Mouse (Mus musculus) Patski (cell line): ENCODE measurements at regions not wholly inside any gene's neighbourhood (a gene's known extent, or its start where the extent isn't known, plus 50 kb on each side); places are given as distances from the start of the nearest gene placed in this dataset.
"Not testable (repeated sequence)": the region's sequence is repeated elsewhere in the genome, so short reads cannot be mapped to it uniquely, and the experiment has no call there.

ENCODE experiments used
- ATAC-seq: fragments of 100-300 bp; one replicate; pipeline ENCODE4 v1.8.0; 2021
- CTCF ChIA-PET: fragments of 350-600 bp; sonication (Branson Sonifier 250); formaldehyde crosslinking; loops from one replicate; lab custom pipeline; 2022; ENCODE audit warnings: inconsistent platforms; lab: Charles Lee
- POLR2A ChIA-PET: fragments of 350-600 bp; sonication (Branson Sonifier 250); formaldehyde crosslinking; loops from one replicate; lab custom pipeline; 2022; ENCODE audit warnings: antibody characterized with exemption, inconsistent platforms; lab: Charles Lee
- DNase-seq: peaks from one replicate; pipeline ENCODE4 v3.0.0-alpha.2; 2011; ENCODE audit warnings: low read depth, low spot score
- H3K27me3 ChIP-seq: fragments of 371-371 bp; one replicate; pipeline ENCODE4 v1.5.1; 2021
- CTCF ChIP-seq: fragments of 100-300 bp; IDR thresholded peaks from one replicate; pipeline ENCODE4 v1.5.1; 2021
- in situ Hi-C: fragments of 300-500 bp; cut with MboI; formaldehyde crosslinking; loops from 3 replicates; pipeline ENCODE4 v1.11.1; 2018; ENCODE audit warnings: low pct_unique_long_range_greater_than_20kb, mixed read lengths

- CTCF ChIA-PET, result no interaction called here
- TF ChIP-seq CTCF, result no peak
- in situ Hi-C loops, result no loop called here
- peaks cover 44% of the 10 kb centered on the region for H3K27me3 ChIP-seq
- ATAC-seq (no peak), DNase-seq (no peak)
- POLR2A ChIA-PET, result no interaction called here
These were observed 306.3 kb upstream of the Gm21830 start for GRCm38 (mm10) chr2:67107274-67107673.

- ATAC-seq, in situ Hi-C loops, CTCF ChIA-PET, POLR2A ChIA-PET, H3K27me3 ChIP-seq, DNase-seq: not testable (repeated sequence)
These were observed 304.7 kb upstream of the Scn7a start for GRCm38 (mm10) chr2:67089418-67089817.

GRCm38 (mm10) chr2:67068944-67069343 is 284.2 kb upstream of the Scn7a start:
- no peak for TF ChIP-seq CTCF
- CTCF ChIA-PET, result interaction anchor here (0.8 kb wide), 1 partner anchor 18 kb away, joined by 3 read pairs; no protein-coding TSS in a partner anchor
- POLR2A ChIA-PET, result no interaction called here
- ATAC-seq, result no peak
- in situ Hi-C loops, result no loop called here
- H3K27me3 ChIP-seq, result no peaks in the 10 kb centered on the region
- DNase-seq, result no peak
